Mouse (Mus musculus) MEL-GATA-1-ER (cell line): Measurements from ENCODE around the gene Fam187a.
A peak's percentile ranks its signal among the peaks of the same experiment; 100 is the strongest.

ENCODE experiments used
- DNase-seq: peaks from one replicate; pipeline ENCODE4 v3.0.0-alpha.2; 2012; ENCODE audit warnings: low read depth; ENCODE audit errors: extremely low read depth

Fam187a gene

GRCm38 (mm10) chr11:102894716-102895115, 9.7 kb downstream of the Fam187a start:
- no peak for DNase-seq

GRCm38 (mm10) chr11:102895779-102896178, 10.8 kb downstream of the Fam187a start:
- peak; percentile 67 for DNase-seq

GRCm38 (mm10) chr11:102896641-102897040, 11.7 kb downstream of the Fam187a start:
- DNase-seq = no peak

- DNase-seq = no peak
Observed at GRCm38 (mm10) chr11:102898408-102898807, 13.4 kb downstream of the Fam187a start.

GRCm38 (mm10) chr11:102900763-102901162, 15.8 kb downstream of the Fam187a start, which contains the start of gene Gfap:
Gene Gfap (minus strand): TSS chr11:102900912.
- DNase-seq = no peak

- no peak for DNase-seq
Observed at GRCm38 (mm10) chr11:102901199-102901598, 16.2 kb downstream of the Fam187a start.

GRCm38 (mm10) chr11:102902107-102902506, 17.1 kb downstream of the Fam187a start:
- DNase-seq = no peak

- no peak for DNase-seq
Observed at GRCm38 (mm10) chr11:102903654-102904053, 18.7 kb downstream of the Fam187a start.

- no peak for DNase-seq
Observed at GRCm38 (mm10) chr11:102911376-102911775, 26.4 kb downstream of the Fam187a start.

- no peak for DNase-seq
Observed at GRCm38 (mm10) chr11:102915380-102915779, 30.4 kb downstream of the Fam187a start.

GRCm38 (mm10) chr11:102918077-102918476, 33.1 kb downstream of the Fam187a start:
- no peak for DNase-seq

- DNase-seq = no peak
Observed at GRCm38 (mm10) chr11:102921491-102921890, 36.5 kb downstream of the Fam187a start.

GRCm38 (mm10) chr11:102924557-102925350, 39.8 kb downstream of the Fam187a start, which contains the start of gene Kif18b:
Gene Kif18b (minus strand): TSS chr11:102925124.
- peak; percentile 93 for DNase-seq

GRCm38 (mm10) chr11:102925351-102925717, 40.4 kb downstream of the Fam187a start:
- peak; percentile 80 for DNase-seq

GRCm38 (mm10) chr11:102930672-102931071, 45.7 kb downstream of the Fam187a start:
- DNase-seq = no peak

- no peak for DNase-seq
Observed at GRCm38 (mm10) chr11:102936272-102936671, 51.3 kb downstream of the Fam187a start.
